Mouse (Mus musculus) embryo, embryonic 11 days (tissue): ENCODE measurements around the gene Zfp260.
A peak's percentile ranks its signal among the peaks of the same experiment; 100 is the strongest.
"Not testable (repeated sequence)": the region's sequence is repeated elsewhere in the genome, so short reads cannot be mapped to it uniquely, and the experiment has no call there.

Source experiments
- DNase-seq: peaks from one replicate; pipeline ENCODE4 v3.0.0-alpha.2; 2015

The Zfp260 gene

GRCm38 (mm10) chr7:30094646-30095429 lies at the start of gene Zfp260:
Zfp260 (plus strand) TSS chr7:30094777.
- DNase-seq, result peak; percentile 97

- no peak for DNase-seq
These were observed 46.5 kb upstream of the Zfp260 start for GRCm38 (mm10) chr7:30048126-30048525.

GRCm38 (mm10) chr7:30050882-30051548 lies 43.6 kb upstream of the Zfp260 start, which contains the start of gene Zfp14:
Zfp14 (minus strand) TSS chr7:30051380.
- peak; percentile 95 for DNase-seq

GRCm38 (mm10) chr7:30053591-30053990 lies 41.0 kb upstream of the Zfp260 start:
- DNase-seq, result peak; percentile 45

- no peak for DNase-seq
These were observed 34.2 kb upstream of the Zfp260 start for GRCm38 (mm10) chr7:30060341-30060740.

DNA sequence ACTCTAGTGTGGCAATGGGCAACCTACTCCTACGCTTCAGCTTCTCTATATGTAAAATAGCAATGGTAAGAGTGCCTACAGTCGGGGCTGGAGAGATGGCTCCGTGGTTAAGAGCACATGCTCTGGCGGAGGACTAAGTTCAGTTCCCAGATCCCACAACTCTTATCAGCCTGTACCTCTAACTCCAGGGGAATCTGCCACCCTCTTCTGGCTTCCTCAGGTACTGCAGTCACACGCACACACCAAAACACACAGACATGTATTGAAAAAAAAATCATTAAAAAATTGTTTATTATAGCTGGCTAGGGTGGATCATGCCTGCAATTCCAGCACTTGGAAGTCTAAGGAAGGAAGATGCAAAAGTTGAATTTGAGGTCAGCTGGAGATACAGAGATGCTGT lies 32.1 kb upstream of the Zfp260 start:
- peak; percentile 12 for DNase-seq

GRCm38 (mm10) chr7:30064622-30065021 lies 30.0 kb upstream of the Zfp260 start:
- DNase-seq, result no peak

DNA sequence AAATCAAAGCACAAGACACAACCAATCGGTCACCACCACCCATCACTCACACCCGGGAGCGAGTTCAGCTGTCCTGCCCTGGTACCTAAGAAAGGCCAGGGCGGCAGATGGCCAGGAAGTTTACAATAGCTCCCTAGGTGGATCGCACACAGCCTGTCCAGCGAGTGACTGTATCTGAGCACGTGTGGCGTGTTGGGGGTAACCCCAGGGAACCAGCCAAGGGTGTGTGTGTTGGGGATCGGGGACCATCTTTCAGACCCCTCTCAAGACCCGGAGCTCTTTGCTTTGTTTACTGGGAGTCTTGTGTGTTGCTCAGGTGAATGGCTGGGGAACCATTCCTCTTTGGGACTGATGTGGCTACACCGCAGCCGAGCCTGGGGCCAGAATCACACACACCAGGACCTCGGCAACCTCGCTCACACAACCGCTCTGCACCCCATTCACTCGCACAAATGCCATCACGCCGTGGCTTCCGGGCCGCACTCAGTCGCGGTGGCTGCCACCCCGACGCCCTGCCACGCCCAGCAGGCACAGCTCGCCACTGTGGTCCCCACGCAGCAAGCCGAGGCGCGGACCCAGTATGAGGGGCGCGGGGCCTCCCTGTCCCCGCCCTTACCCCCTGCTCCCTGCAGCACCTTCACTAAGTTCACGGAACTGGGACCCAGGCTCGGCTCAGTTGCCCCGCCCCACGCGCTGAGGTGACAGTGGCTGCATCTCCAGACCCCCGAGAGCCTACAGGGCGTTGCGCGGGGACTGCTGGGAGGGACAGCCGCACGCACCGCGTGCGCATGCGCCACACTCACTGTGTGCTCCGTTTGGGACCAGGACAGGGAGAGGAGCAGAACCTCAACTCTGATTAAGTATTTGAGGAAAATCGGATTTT lies 22.2 kb upstream of the Zfp260 start, which contains the start of gene Zfp82:
Gene Zfp82, minus strand, starts transcription at position 755 of the 883 bp plus-strand sequence.
- peak; percentile 93 for DNase-seq

GRCm38 (mm10) chr7:30086524-30086923 lies 8.1 kb upstream of the Zfp260 start:
- DNase-seq, result no peak

DNA sequence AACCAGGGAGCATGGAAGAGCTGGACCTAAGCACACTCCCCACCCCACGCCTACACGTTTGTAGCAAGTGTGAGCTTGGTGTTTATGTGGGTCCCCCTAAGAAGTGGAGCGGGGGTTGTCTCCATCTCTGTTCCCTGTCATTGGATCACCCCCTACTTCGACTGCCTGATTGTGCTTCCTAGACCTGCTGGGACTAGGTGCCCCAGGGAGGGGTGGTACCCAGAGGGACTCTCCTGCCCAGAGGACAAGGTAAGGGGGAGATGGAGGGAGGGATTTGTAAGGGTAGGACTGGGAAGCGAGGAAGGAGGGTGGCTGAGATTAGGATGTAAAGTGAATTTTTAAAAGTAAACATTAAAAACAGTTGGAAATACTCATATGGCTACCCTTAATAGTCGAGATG lies 5.2 kb upstream of the Zfp260 start:
- no peak for DNase-seq

GRCm38 (mm10) chr7:30090092-30090969 lies 4.2 kb upstream of the Zfp260 start, which contains the start of the genes Gm26920 and Zfp566:
Gm26920 (minus strand) TSS chr7:30090410.
Zfp566 (minus strand) TSS chr7:30090527.
- peak; percentile 99 for DNase-seq

GRCm38 (mm10) chr7:30090970-30091585 lies 3.5 kb upstream of the Zfp260 start:
- DNase-seq, result peak; percentile 72

DNA sequence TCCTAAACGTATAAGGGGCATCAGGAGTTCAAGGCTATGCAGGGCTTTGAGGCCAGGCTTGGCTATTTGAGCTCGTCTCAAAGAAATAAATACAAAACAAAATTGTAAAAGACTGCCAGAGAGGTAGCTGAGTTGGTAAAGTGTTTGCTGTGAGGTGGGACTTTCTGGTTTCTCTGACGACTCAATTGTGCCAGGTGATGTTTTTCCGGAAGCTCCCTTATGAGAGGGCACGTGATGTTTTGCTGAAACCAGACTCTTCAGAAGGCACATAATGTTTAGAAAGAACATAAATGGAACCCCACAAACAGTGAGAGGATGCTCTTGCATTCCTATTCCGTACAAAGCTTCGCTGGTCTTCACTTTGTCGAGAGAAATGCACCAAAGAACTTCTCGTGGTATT lies 1.9 kb upstream of the Zfp260 start:
- DNase-seq, result no peak

- no peak for DNase-seq
These were observed 610 bp upstream of the Zfp260 start for GRCm38 (mm10) chr7:30093918-30094415.

DNA sequence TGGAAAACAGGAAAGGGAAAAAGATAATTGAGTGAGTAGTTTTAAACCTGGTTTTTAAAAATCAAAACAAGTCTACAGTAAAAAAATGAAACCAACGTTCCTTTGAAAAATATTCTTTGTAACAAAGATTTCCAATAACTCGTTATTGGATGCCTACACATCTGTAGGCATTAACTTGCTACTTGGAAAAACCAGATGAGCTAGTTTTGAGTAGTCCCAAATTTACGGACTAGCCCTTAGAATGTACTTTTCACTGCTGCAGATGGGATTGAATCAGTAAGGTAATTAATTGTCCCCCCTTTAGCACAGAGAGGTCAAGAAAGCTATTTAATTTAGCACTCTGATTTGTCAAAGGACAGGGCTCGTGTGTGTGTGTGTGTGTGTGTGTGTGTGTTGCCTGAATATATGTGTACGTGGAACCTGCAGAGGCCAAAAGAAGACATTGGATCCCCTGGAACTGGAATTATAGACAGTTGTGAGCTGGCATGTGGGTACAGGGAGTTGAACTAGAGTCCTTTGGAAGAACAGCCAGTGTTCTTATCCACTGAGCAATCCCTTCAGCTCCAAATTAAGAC lies 1.1 kb downstream of the Zfp260 start:
- peak; percentile 21 for DNase-seq

DNA sequence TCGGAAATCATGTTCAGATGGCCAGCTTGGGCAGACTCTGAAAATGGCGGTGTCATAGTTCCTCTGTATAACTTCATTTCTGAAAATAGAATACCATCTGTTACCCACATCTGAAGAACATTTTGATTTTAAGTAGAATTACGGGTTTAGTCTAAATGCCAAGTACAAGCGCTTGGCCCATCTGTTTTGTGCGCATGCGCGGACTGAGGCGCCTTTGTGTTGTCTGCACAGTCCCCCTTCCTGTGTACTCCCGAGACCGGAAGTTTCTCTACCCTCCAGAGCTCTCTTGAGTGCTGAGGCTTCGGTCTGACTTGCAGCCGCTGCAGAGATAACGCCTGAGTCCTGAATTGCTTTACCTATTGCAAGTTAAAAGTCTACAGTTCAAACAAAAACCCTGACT lies 4.7 kb downstream of the Zfp260 start:
- DNase-seq, result no peak

GRCm38 (mm10) chr7:30116076-30116475 lies 21.5 kb downstream of the Zfp260 start:
- DNase-seq, result no peak

DNA sequence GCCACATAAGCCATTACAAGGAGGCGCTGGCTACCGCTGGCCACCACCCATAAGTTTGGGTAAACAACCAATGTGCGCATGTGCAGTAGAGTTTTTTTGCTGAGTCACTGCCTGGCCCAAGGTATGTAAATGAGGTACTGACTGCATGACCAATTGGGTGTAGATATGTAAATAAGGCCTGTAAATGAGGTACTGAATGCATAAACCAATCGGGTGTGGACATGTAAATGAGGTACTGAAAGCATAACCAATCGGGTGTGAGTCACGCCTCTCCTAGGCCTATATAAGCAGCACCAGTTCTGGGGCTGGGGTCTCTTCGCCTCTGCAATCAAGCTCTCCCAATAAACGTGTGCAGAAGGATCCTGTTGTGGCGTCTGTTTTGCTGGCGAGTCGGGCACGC lies 23.4 kb downstream of the Zfp260 start:
- not testable (repeated sequence) for DNase-seq

GRCm38 (mm10) chr7:30121308-30122187 lies 27.0 kb downstream of the Zfp260 start, which contains the start of gene Zfp382:
Zfp382 (plus strand) TSS chr7:30121942.
- DNase-seq, result peak; percentile 96

DNA sequence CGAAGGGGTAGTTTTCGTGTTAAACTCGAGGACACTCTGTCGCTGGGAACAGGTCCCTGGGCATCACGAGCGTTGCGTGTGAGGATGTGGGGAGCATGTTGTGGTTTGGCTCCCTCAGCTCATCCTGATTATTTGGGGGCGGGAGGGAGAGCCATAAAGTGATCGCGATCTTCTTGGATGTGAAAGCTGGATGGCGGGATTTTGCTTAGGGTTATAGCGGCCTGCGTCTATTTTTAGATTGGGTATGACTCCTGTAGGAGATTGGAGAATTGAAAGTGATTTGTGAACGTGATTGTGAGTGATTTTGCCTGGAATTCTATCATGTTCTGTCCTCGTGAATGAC lies 27.6 kb downstream of the Zfp260 start:
- peak; percentile 50 for DNase-seq
